Mouse (Mus musculus): ENCODE data around the gene Stk32c.

Gene Stk32c

GRCm38 (mm10) chr7:139228447-139229171, 15.5 kb upstream of the Stk32c start:
- no peak for DNase-seq

GRCm38 (mm10) chr7:139226416-139226815, 13.3 kb upstream of the Stk32c start:
- no peak for DNase-seq

- peak; percentile 28 to 37 for DNase-seq
Observed at GRCm38 (mm10) chr7:139224725-139225124, 11.6 kb upstream of the Stk32c start.

- no peak for DNase-seq
Observed at GRCm38 (mm10) chr7:139224070-139224469, 11.0 kb upstream of the Stk32c start.

DNA sequence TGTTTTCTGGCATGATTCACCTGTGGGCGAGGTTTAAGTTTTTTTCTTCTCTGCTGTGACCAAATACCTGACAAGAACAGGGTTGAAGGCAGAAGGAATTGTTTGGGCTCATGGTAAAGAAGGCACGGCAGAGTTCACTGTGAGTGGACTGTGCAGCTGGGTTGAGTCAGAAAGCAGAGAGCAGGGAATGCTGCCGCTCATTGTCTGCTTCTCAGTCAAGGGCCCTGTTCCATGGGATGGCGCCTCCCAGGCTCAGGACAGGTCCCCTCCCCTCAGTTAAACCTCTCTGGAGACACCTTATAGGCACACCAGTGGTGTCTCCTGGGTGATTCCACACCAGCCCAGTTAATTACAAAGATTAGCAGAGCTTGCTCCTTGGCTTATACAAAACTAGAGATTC, 9.2 kb upstream of the Stk32c start:
- no peak for DNase-seq

DNA sequence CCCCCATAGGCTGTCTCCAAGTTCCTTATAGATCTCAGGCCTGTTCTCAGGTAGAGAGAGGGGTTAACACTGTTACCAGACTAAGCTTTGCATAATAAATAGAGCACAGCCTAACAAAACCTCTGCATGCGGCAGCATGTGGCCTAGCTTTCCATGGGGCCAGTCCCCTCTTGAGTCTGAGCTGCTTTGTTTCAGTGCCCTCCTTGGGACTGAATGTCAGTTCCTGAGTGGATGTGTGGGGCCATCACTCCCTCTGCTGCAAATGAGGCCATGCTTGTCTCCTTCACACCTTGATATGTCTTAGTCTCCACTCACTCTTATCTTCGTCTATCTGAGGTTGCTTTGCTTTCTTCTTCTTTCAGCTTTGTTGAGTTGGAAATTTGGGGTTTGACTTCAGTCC, 8.7 kb upstream of the Stk32c start:
- DNase-seq = no peak

GRCm38 (mm10) chr7:139221072-139221471, 8.0 kb upstream of the Stk32c start:
- DNase-seq = no peak

GRCm38 (mm10) chr7:139220303-139220702, 7.2 kb upstream of the Stk32c start:
- DNase-seq = no peak

DNA sequence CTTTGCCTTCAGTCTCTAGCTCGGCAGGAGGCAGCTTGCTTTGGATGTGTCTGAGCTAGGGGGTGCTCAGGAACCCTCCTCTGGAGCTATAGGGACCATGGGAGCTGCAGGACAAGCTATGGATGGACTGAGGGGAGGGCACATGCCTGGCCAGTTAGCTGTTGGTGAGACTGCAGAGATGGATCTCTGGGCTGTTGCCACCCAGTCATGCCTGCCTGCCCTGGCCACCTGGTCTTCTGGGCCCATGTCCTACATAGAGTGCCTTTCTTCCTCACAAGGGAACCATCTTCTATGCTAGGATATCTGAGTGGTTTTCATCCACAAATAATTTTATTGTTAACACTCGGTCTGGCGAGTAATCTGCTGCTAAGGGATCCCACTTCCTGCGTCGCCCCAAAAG, 6.4 kb upstream of the Stk32c start:
- DNase-seq = no peak

GRCm38 (mm10) chr7:139218641-139219415, 5.7 kb upstream of the Stk32c start:
- DNase-seq = no peak

- DNase-seq = no peak
Observed at GRCm38 (mm10) chr7:139217046-139217445, 3.9 kb upstream of the Stk32c start.

DNA sequence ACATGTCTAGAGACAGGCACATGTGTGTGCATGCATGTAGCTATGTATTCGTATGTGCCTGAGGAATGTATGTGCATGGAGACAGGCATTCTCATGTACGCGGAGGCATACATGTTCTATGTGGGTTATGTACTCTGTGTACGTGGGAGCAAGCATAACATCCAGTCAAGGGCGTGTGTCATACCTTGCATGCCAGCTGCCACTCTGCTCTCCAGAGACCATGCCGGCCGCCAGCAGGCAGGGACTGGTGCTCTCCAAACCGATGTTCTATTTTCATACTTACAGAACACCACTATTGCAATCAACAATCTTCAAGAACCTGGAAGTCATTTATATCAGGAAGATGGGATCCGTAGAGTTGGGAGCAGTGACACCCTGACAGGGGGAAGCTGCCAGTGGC, 3.4 kb upstream of the Stk32c start:
- DNase-seq = no peak

GRCm38 (mm10) chr7:139215946-139216345, 2.8 kb upstream of the Stk32c start:
- no peak for DNase-seq

GRCm38 (mm10) chr7:139215516-139215915, 2.4 kb upstream of the Stk32c start:
- no peak for DNase-seq

DNA sequence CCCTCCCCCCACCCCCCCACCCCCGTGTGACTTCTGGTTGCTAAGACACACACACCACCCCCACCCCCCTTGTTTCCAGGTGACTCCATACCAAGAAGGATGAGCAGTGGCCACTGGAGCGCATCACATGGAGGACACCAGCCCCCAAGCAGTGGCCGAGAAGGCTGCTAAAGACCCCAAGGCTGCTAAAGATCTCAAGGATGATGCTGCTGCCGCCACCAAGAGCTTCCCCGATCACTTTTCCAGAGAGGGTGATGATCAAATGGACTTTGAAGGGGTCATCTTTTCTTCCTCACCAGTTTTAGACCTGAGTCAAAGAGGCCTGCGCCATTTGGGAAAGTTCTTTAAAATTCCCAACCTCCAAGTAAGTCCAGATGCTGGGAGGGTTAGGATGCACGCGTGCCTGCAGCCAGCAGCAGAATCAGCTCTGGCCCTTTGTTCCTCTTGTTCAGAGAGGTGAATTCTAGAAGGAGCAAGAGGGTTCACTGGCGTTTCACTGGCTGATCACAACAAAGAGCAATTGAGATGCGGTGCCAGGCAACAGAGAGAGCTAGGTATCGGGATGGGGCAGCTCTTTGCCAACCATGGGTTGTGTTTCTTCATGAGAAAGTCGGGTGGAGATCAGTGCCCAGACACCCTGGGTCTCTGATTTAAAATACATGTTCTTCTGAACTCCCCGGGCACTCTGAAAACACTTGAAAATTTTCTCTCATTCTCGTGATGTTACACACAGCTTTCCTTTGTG, 1.7 kb upstream of the Stk32c start:
- no peak for DNase-seq

DNA sequence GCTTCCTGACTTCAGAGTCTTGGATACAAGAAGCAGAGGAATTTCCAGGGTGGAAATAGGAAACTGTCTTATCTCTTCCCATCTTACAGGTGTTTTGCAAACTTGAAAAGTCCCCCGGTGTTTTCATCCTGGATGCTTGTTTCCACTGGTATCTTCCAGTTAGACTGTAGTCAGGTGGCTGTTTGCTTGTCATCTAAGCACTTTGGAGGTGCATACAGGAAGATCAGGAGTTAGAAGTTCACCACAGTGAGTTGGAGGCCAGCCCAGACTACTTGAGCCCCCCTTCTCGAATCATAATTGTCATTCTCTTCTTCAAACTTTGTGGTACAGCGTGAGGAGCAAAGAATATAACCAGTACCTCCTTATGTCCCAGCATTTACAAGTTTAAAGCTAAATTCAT, 1.1 kb upstream of the Stk32c start:
- DNase-seq = no peak

- no peak for DNase-seq
Observed at GRCm38 (mm10) chr7:139213751-139214150, 644 bp upstream of the Stk32c start.

- DNase-seq = no peak
Observed at GRCm38 (mm10) chr7:139211761-139212160, 1.3 kb downstream of the Stk32c start.

- DNase-seq = no peak
Observed at GRCm38 (mm10) chr7:139208773-139209095, 4.4 kb downstream of the Stk32c start.

DNA sequence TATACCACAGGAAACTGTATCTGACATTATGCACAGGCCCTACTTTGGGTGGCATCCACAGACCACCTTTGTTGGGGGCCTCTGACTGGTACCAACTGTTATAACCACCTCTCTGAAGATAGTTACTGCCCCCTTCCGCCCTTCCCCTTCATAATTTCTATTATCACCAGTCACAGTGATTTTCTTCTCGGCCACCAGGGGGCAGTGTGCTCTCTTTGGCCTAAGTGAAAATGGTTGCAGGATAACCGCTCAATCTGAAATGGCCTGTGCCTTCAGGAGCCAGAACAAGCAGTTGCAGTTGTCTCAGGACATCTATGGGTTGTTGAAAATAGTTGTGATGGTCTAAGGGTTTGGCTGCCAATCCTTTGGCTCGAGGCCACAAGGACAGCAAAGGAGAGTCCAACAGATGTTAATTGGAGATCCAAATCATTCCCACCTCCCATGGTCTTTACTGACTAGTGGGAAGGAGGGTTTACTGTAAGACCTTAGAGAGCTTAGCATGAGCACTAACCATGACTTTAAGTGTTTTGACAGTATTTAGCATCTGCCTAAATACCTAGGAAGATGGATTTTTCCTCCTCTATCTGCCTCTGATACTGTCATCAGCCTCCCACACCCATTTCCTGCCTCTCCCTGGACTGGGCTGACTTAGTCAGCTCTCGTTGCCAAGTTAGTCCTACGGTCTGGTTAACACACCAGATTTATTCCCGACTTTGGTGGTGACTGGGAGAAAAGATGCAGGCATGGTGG, 4.9 kb downstream of the Stk32c start:
- peak; percentile 74 to 76 for DNase-seq

- no peak for DNase-seq
Observed at GRCm38 (mm10) chr7:139201209-139201608, 11.9 kb downstream of the Stk32c start.

DNA sequence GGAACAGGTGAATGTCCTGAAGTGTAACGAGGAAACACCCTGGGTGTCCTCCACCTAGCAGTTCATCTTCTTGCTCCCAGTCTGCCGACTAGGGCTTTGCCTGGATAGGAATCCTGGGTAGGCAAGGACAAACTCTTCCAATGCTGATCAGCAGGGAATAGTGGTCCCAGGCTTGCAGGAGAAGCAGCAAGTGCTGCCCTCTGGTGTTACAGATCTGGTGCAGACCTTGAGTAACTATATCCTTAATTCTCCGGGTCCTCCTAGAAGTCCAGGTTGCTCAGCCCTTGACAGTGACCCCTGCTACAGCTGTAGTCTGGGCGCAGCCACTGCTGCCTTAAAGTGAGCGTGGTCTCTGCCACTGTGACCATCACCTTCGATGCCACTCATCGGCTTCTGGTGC, 13.0 kb downstream of the Stk32c start:
- DNase-seq = no peak

- no peak for DNase-seq
Observed at GRCm38 (mm10) chr7:139197022-139197421, 16.1 kb downstream of the Stk32c start.
